Mouse (Mus musculus) bone marrow, adult 2 months (tissue): ENCODE measurements around the gene Plk2.

Experiments used
- CTCF ChIP-seq: fragments of 200-500 bp; IDR thresholded peaks from 2 replicates; pipeline ENCODE4 v1.5.1; 2011; ENCODE audit warnings: low read length, control low read depth; ENCODE audit not compliant: control insufficient read depth, insufficient read depth
- POLR2A ChIP-seq: fragments of 200-500 bp; IDR thresholded peaks from 2 replicates; pipeline ENCODE4 v1.6.1; 2011; ENCODE audit warnings: low read depth, mild to moderate bottlenecking, control low read depth, low read length, borderline replicate concordance; ENCODE audit not compliant: control insufficient read depth

GRCm38 (mm10) chr13:110419640-110420039 lies 24.8 kb downstream of the Plk2 start:
- no peak for TF ChIP-seq POLR2A
- no peak for TF ChIP-seq CTCF
